Mouse (Mus musculus) lung, postnatal 0 days (tissue): ENCODE measurements around the gene Specc1.

Source experiments
- CTCF ChIP-seq: IDR thresholded peaks from 2 replicates; pipeline ENCODE4 v1.5.1; 2016; ENCODE audit warnings: antibody characterized with exemption, mild to moderate bottlenecking
- EP300 ChIP-seq: IDR thresholded peaks from 2 replicates; pipeline ENCODE4 v1.6.1; 2016; ENCODE audit warnings: antibody characterized with exemption, mild to moderate bottlenecking, control low read depth

- TF ChIP-seq CTCF (no peak), EP300 (no peak)
Observed at GRCm38 (mm10) chr11:62025770-62026169, 69.2 kb downstream of the Specc1 start.
